Mouse (Mus musculus) liver, embryonic 11.5 days (tissue): ENCODE data around the gene Ttc41. TPM values are rescaled to one million over a fixed set of nuclear protein-coding genes. Genes with fewer than 3 reads are reported as not detected.

Experiments used
- ATAC-seq: fragments of 200-750 bp; cut with Nextera tagmentation; replicated peaks from 2 replicates; pipeline ENCODE4 v1.8.0; 2017; ENCODE audit warnings: moderate number of reproducible peaks, mild to moderate bottlenecking, moderate TSS enrichment, moderate library complexity; ENCODE audit not compliant: low FRiP score
- DNase-seq: peaks from one replicate; pipeline ENCODE4 v3.0.0-alpha.2; 2017; ENCODE audit warnings: low spot score
- H3K27ac ChIP-seq: fragments of 300-500 bp; sonication (generic); 2 replicates; pipeline ENCODE4 v1.5.1; 2014; ENCODE audit warnings: mild to moderate bottlenecking, low read depth, low read length, control low read depth
- H3K27me3 ChIP-seq: fragments of 300-500 bp; sonication (generic); replicated peaks from 2 replicates; pipeline ENCODE4 v1.6.1; 2014; ENCODE audit warnings: low read length, mixed read lengths; ENCODE audit not compliant: control insufficient read depth, insufficient read depth
- H3K36me3 ChIP-seq: fragments of 300-500 bp; sonication (generic); 2 replicates; pipeline ENCODE4 v1.6.1; 2014; ENCODE audit warnings: mild to moderate bottlenecking, low read length, moderate library complexity, mixed read lengths; ENCODE audit not compliant: control insufficient read depth, insufficient read depth
- H3K4me1 ChIP-seq: fragments of 300-500 bp; sonication (generic); replicated peaks from 2 replicates; pipeline ENCODE4 v1.6.1; 2014; ENCODE audit warnings: low read length, mixed read lengths; ENCODE audit not compliant: control insufficient read depth, insufficient read depth
- H3K4me2 ChIP-seq: fragments of 300-500 bp; sonication (generic); 2 replicates; pipeline ENCODE4 v1.6.1; 2014; ENCODE audit warnings: mild to moderate bottlenecking, control low read depth, moderate library complexity
- H3K4me3 ChIP-seq: fragments of 300-500 bp; sonication (generic); 2 replicates; pipeline ENCODE4 v1.5.1; 2014; ENCODE audit warnings: low read depth, low read length, control low read depth
- H3K9ac ChIP-seq: fragments of 300-500 bp; sonication (generic); 2 replicates; pipeline ENCODE4 v1.6.1; 2014; ENCODE audit warnings: low read depth, low read length, control low read depth
- H3K9me3 ChIP-seq: fragments of 300-500 bp; sonication (generic); 2 replicates; pipeline ENCODE4 v1.6.1; 2016; ENCODE audit warnings: low read length, inconsistent platforms, mixed read lengths; ENCODE audit not compliant: control insufficient read depth
- WGBS: fragments of 180-500 bp; shearing (Covaris S2); extraction: QIAGEN DNeasy Blood & Tissue Kit; methylation state at CpG from one replicate; pipeline ENCODE4 v1.1.7; 2014; 5-methylcytosine and 5-hydroxymethylcytosine counted together
- microRNA-seq: library from miRNA; unstranded; fragments of <30 nt; microRNA quantifications from one replicate; pipeline ENCODE4, GENCODE M21; 2017; ENCODE audit warnings: borderline number of aligned reads
- polyA plus RNA-seq: library from polyadenylated mRNA; unstranded; fragments of >200 nt; fragmentation: Nextera tagmentation; extraction: Ambion mirVana; gene quantifications from 2 replicates; pipeline ENCODE4 v1.2.1, GENCODE M21; 2014

The Ttc41 gene
- polyA plus RNA-seq, 1 experiment from 2014 or later: 1.2 TPM

- Histone ChIP-seq H3K27ac (no peak overlapping the region), H3K9me3 (no peaks in the 10 kb centered on the region), H3K36me3 (no peaks in the 10 kb centered on the region), H3K4me3 (no peak overlapping the region), H3K9ac (no peak overlapping the region), H3K4me2 (no peak overlapping the region), H3K4me1 (peaks cover 7% of the 10 kb centered on the region), H3K27me3 (no peaks in the 10 kb centered on the region)
- WGBS: 63% methylated on average over 8 of the region's 8 CpGs
- ATAC-seq (no peak), DNase-seq (no peak)
Observed at GRCm38 (mm10) chr10:86819649-86820165, 114.1 kb downstream of the Ttc41 start.

- Histone ChIP-seq H3K4me1 (peaks cover 5% of the 10 kb centered on the region), H3K27me3 (no peaks in the 10 kb centered on the region)
- 91% methylated on average over 7 of the region's 7 CpGs for WGBS
Observed at GRCm38 (mm10) chr10:86821014-86821413, 115.4 kb downstream of the Ttc41 start.

GRCm38 (mm10) chr10:86824093-86824492, 118.5 kb downstream of the Ttc41 start:
- Histone ChIP-seq H3K4me3 (no peak overlapping the region), H3K27me3 (no peaks in the 10 kb centered on the region), H3K4me2 (no peak overlapping the region), H3K9me3 (no peaks in the 10 kb centered on the region), H3K4me1 (no peaks in the 10 kb centered on the region; the same call in 1 of the 2 replicates), H3K27ac (no peak overlapping the region), H3K9ac (no peak overlapping the region), H3K36me3 (no peaks in the 10 kb centered on the region; the same call in 1 of the 2 replicates)
- WGBS: 81% methylated on average over 6 of the region's 6 CpGs
- no peak for DNase-seq
- ATAC-seq: no peak

More at GRCm38 (mm10) chr10:86821014-86821413, 115.4 kb downstream of the Ttc41 start:
- ATAC-seq (no peak), DNase-seq (no peak)
- Histone ChIP-seq H3K9ac (no peak overlapping the region), H3K4me3 (no peak overlapping the region), H3K4me2 (no peak overlapping the region), H3K9me3 (no peaks in the 10 kb centered on the region), H3K36me3 (no peaks in the 10 kb centered on the region; the same call in 1 of the 2 replicates), H3K27ac (no peak overlapping the region)

GRCm38 (mm10) chr10:86824871-86825270, 119.3 kb downstream of the Ttc41 start:
- no peak overlapping the region for H3K9ac ChIP-seq
- H3K9me3 ChIP-seq: no peaks in the 10 kb centered on the region
- H3K4me3 ChIP-seq: no peak overlapping the region
- no peak overlapping the region for H3K27ac ChIP-seq
- no peaks in the 10 kb centered on the region; the same call in 1 of the 2 replicates for H3K36me3 ChIP-seq
- no peak for DNase-seq
- no peak overlapping the region for H3K4me2 ChIP-seq
- H3K27me3 ChIP-seq: no peaks in the 10 kb centered on the region
- WGBS: 92% methylated on average over 14 of the region's 14 CpGs
- no peaks in the 10 kb centered on the region for H3K4me1 ChIP-seq
- no peak for ATAC-seq

GRCm38 (mm10) chr10:86825871-86826522, 120.4 kb downstream of the Ttc41 start:
- ATAC-seq (no peak), DNase-seq (no peak)
- Histone ChIP-seq H3K27me3 (no peaks in the 10 kb centered on the region), H3K4me3 (no peak overlapping the region), H3K27ac (no peak overlapping the region), H3K4me2 (no peak overlapping the region), H3K9ac (no peak overlapping the region), H3K4me1 (no peaks in the 10 kb centered on the region), H3K9me3 (no peaks in the 10 kb centered on the region), H3K36me3 (no peaks in the 10 kb centered on the region; the same call in 1 of the 2 replicates)
- whole genome bisulfite sequencing: 93% methylated on average over 10 of the region's 10 CpGs

Small RNA genes within 50 kb of the gene (microRNA-seq; reads per million reads assigned to microRNA genes)
- 8.8 reads per million, percentile 21 among the genes with 10 or more reads in this experiment for gene Gm25745

Other genes starting within 250 kb of the Ttc41 start
- gene Syn3, start 206.9 kb upstream of the Ttc41 start, polyA plus RNA-seq: 0.58 and 0.66 TPM in 2 replicates
- gene Hsp90b1, start 302 bp upstream of the Ttc41 start, polyA plus RNA-seq: 595 and 612 TPM in 2 replicates
- gene Gm49358, start 58.2 kb downstream of the Ttc41 start, polyA plus RNA-seq: not detected in 2 replicates
- 1.1 and 1.3 TPM in 2 replicates for gene Nt5dc3, start 73.2 kb downstream of the Ttc41 start, polyA plus RNA-seq